Mouse (Mus musculus) brain, embryonic 14.5 days (tissue): Measurements from ENCODE around the gene S100b.

Source experiments
- CTCF ChIP-seq: fragments of 200-500 bp; IDR thresholded peaks from 2 replicates; pipeline ENCODE4 v1.5.1; 2012; ENCODE audit warnings: inconsistent platforms, mild to moderate bottlenecking, moderate library complexity, borderline replicate concordance; ENCODE audit not compliant: insufficient read depth, insufficient read length; ENCODE audit errors: extremely low read depth
- POLR2A ChIP-seq: fragments of 200-500 bp; IDR thresholded peaks from 2 replicates; pipeline ENCODE4 v1.6.1; 2012; ENCODE audit warnings: mild to moderate bottlenecking, inconsistent platforms, borderline replicate concordance; ENCODE audit not compliant: poor library complexity, insufficient read depth, insufficient read length, severe bottlenecking; ENCODE audit errors: extremely low read depth

GRCm38 (mm10) chr10:76271238-76271637, 17.6 kb downstream of the S100b start:
- TF ChIP-seq CTCF: peak; percentile 64; the same call in 1 of the 2 replicates
- no peak for TF ChIP-seq POLR2A
